Mouse (Mus musculus) A20 (cell line): ENCODE measurements around the gene Cfap99.
A peak's percentile ranks its signal among the peaks of the same experiment; 100 is the strongest.

Experiments
- DNase-seq: peaks from one replicate; pipeline ENCODE4 v3.0.0-alpha.2; 2011; ENCODE audit warnings: low read depth, low spot score

Gene Cfap99

DNA sequence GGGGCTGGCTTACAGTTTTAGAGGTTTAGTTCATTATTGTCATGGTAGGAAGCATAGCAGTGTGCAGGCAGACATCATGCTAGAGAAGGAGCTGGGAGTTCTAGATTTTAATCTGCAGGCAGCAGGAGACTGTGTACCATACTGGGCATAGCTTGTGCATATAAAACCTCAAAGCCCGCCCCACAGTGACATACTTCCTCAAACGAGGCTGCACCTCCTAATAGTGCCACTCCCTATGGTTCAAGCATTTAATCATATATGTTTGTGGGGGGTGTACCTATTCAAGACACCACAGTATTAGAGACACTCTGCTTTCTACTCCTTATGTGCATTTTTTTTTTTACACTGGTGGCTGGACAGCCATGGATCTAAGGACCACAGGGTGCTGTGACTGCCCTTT, 41.7 kb downstream of the Cfap99 start:
- DNase-seq: no peak

DNA sequence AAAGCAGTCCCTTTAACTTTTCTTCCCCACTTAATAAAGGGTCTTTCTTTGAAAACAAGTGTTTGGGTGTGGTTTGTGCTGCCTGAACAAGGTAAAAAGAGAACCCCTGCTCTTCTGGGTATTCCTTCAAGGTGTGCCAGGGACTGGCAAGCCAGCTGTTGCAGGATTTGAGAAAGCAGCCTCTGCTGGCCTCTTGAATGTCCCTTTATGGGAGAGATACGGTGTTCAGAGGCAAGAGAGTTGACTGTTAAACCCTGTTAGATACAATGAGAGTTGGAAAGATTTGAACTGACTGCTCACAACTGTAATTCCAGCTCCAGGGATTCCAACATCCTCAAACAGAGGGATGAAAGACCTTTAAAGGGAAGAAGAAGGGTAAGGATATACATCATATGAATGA, 45.7 kb downstream of the Cfap99 start:
- DNase-seq: peak; percentile 56

DNA sequence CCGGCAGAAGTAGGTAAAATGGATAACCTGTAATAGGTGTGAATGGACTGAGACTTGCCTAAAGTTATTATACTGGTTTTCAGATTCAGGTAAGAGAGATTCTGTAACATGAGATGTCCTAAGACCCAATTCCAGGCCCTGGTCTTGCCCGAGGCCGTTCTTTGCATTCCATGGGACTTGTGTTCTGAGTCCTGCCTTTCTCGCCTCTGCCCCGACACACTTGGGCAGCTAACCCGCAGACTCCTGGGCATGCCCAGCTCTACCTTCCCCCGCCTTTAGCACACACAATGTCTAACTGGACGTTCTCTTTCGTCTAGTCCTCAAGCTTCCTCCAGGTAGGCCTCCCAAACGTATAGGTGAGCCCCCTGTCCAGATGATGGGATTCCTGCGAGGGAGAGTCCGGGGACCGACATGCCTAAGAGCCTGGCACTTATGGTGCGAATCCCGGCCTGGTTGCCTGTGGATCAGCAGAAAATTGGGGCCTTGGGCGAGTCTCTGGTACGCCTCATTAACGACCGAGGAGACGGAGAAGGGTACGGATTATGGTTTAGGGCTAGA, 47.2 kb downstream of the Cfap99 start:
- no peak for DNase-seq

DNA sequence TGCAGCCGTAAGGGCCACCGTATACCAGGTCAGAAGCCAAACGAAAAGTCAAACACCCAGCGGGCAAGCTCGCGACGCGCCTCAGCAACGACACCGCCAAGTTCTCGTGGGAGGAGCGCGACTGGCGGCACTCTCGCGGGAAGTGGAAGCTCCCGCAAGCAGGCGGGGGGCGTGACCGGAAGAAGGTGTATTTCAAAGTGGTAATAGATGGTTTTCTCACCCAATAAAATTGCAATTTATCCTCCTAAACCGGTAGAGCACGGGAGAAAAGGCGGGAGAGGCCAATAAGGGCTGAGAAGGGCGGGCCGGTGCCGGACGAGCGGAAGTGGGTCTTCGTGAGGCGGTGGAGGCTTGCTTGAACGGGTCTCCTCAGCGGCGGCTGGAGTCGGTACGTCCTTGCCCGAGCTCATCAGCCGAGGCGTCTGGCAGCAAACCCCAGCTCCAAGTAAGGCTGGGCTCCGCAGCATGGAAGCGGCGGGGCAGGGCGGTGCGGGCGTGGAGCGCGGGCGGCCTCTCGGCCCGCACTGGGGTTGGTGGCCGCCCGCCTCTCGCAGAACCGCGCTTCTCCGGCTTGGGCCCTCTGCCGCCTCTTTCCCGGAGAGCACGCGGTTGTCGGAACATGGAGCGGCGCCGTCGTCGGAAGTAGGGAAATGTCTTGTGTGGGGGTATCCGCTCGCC, 47.8 kb downstream of the Cfap99 start, which contains the start of gene Rnf4:
Gene Rnf4 (plus strand): TSS at position 193 of the 678 bp plus-strand sequence.
- DNase-seq: peak; percentile 99

DNA sequence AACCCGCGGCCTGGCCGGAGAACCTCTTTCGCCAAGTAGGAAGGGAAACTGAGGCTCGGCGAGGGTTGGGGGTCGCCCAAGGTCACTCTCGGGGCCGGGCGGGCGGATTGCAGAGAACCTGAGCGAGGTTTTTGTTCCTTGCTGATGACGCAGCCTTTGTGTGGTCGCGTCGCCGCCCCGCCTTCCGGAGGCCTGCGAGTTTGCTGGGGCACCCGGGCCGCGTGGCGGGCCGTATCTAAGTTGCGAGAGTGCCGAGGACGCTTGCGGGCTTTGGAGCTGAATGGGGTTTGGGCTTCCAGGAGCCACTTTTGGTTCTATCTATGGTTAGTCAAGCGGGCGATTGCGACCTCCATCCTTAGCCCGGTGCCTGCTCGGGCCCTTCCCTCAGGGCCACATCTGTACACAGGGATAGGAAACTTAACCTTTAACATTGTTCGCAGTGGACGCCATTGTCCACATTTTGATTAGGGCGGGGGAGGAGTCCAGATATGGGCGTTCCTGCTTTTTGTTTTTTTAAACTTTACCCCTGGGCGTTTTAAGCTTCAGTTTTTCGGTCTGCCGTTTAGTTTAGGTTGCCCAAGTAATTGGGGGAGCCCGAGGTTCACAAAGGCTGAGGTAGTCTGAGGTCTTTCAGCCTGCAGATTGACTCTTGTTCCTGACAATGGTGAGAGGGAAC, 48.5 kb downstream of the Cfap99 start:
- peak; percentile 77 for DNase-seq

DNA sequence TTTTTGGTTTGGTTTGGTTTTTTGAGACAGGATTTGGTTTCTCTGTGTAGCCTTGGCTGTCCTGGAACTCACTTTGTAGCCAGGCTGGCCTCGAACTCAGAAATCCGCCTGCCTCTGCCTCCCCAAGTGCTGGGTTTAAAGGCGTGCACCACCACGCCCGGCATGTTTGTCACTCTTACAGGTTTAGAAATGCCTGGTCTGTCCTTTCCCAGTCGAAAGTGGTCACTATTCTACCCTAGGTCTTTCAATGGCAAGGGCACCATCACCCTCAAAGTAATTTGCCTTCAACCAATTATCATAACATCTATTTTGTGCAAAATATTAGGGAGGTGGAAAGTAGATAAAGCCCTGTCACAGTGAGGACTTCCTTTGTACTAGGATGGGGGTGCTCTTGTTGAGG, 51.8 kb downstream of the Cfap99 start:
- DNase-seq: no peak

DNA sequence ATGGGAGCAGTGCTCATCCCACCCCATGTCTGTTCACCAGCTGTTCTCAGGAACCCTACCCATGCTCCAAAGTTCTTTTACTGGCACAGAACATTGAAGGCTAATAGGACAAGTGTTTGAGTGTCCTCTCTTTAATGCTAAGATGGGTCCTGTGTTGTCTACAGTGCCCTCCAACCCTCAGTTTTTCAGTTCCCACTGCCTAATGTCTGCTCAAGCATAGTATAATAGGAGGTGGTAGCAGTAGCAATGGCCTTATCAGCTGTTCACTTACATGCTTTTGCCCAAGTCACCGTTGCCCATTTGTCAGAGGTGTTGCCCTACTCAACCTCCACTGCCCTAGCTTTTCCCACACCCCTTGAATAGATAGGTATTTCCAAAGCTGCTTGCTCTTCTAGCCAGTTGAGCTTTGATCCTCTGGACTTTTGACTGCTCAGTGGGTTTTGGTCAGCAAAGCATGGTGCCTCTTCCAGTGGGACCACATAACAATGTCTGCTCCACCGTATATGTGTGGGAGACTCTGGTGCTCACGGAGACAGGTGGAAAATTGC, 63.8 kb downstream of the Cfap99 start:
- DNase-seq: no peak

DNA sequence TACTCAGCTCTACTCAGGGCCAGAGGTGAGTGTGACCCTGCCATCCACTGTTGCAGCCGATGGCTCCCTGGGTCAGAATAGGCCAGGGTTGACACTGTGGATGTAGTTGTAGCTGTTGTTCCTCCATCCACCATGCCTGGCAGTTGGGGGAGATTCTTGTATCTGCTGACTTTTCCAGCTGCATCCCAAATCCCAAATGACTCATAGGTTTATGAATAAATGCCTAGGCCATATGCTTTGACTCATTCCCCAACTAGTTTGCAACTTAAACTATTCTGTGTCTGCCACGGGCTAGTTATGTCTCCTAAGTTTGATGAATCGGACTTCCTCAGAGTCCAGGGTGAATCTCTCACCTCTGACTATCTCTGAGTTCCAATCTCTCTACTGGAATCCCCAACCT, 71.9 kb downstream of the Cfap99 start:
- DNase-seq: no peak

DNA sequence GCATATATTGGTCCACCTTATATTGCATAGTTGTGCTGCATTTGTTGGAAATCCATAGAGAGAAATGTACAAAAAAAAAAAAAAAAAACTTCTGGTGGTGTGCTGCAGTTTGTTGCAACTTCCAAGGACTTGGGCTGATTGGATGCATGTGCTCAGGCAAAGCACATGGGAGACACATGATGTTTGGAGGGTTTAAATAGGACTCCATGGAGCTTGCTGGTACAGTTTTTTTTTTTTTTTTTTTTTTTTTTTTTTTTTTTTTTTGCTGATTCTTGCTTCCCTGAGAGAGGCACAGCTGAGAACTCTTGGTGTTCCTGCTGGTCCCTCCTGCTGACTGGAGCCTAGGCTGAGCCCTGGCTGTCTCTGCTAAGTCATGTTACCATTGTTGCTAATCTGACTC, 74.7 kb downstream of the Cfap99 start:
- DNase-seq: no peak

DNA sequence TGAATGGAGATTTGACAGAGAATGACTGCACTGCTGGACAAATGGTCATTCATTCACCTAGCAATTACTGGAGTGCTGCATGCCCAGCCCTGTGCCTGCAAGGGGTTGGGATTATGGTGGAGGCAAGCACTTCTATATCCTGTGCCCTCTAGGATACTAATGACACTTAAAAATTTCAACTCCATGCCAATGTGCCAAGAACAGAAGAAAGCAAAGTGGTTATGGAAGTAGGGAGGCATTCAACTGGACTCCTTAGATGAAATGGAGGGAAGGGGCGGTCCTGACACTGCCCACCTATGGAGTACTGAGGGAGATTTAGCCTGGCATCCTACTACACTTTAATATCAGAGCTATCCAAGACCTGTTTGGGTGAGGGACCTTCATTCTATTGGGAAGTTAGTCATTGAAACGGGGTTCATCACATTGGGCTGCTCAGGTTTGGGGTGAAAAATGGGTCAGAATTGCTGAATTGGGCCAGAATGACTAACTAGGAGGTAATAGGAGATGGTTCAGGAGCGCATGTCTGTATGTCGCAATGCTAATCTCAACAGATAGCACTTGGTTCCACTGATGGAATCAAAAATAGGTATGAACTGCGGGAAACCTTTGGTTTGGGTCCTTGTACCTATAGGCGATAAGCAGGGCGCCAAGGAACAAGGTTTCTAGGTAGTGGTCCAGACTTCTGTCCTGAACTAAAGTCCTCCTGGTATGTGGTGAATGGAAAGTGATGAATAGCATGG, 80.3 kb downstream of the Cfap99 start:
- no peak for DNase-seq

DNA sequence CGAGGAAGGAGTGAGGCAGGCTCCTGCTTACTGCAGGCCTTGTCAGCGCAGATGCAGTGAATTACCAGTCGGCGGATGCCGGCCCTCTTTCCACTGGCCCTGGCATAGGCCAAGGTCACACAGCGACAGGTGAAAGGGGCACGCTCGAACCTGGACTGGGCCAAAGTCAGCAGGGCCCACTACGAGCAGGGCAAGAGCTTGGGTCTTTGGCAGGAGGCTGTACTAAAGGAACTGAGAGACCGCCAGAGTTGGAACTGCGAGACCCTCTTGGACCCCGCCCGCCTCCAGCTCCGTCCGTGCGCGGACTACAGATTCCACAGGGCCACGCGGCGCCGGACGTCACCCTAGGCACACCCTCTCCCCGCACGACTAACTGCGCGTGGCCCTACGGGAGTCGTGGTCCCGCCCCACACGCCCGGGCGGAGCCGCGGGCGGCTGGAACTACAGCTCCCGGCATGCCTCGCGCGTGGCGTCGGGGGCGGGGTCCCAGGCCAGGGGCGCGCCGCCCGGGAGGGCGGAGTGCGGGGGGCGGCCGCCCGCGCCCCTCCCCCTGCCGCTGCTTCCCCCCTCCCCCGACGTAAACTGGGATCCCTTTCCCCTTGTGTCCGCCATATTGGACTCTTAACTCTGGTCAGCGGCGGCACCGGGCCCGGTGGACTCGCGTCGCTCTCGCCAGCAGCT, 81.1 kb downstream of the Cfap99 start, which contains the start of gene Fam193a:
Gene Fam193a (plus strand): TSS at position 593 of the 681 bp plus-strand sequence.
- peak; percentile 96 for DNase-seq

DNA sequence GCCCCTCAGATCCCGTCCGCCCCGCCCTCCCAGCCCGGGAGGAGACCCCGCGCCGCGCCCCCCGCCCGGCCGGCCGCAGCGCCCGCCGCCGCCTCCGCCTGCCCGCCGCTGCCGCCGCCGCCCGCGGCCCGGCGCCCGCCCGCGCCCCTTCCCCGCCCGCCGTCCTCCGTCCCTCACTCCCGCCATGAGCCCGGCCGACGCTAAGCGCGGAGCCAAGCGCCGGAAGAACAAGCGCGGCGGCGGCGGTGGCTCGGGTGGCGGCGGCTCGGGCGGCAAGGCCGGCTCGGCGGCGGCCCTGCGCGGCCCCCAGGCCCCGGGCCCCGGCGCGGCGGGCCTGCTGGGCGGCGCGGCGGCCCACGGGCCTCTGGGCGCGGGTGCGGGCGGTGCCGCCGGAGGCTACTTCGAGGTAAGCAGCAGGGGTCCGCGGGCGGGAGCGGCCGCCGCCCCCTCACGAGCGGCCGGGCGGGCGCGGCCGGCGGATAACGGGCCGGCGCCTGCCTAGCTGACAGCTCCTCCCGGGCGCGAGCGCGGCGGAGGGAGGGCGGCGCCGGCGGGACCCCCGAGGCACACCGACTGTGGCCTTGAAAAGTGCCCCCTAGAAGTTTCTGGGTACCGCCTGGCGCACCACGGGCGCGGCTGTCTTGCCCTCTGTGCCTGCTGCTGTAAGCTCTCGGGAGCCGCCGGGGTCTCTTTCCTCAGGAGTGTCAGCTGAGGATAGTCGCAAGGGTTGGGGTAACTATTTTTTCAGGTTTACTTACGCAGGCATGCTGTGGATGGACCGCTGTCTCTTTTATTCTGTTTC, 81.8 kb downstream of the Cfap99 start:
- peak; percentile 59 for DNase-seq

DNA sequence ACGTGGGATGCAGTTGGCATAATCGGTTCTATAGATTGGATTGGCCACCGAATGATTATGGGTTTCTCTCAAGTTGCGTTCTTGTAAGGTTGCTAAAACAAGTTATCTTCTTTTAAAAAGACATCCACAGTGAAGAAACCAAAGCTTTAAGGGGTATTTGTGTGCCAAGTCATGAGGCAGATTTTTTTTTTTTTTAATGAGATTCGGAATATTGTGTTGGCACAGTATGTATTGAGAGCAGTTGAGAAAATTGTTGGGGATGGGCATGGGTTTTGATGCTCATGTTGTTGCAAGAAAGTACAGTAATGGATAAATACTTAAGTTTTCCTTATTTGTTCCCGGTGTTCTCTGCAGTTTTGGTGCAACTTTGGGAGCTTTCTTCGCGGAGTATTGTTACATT, 82.4 kb downstream of the Cfap99 start:
- no peak for DNase-seq

DNA sequence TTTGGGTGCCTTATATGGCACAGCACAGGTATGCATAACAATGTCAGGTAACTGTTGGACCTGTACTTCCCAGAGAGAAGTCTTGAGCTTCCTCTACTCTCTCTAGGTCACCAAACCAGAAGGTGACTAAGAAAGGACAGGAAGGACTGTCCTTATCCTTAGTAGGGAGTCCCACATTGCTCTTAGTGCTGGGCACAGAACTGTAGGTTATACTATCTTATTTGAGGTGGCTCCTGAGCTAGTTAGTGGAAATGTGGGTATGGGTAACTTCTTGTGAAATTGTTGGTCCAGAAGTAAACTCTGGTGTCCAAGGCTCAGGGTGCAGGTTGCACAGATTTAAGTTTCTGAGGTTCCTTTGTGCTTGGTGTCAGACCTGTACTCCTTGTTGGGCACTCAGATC, 83.7 kb downstream of the Cfap99 start:
- no peak for DNase-seq

DNA sequence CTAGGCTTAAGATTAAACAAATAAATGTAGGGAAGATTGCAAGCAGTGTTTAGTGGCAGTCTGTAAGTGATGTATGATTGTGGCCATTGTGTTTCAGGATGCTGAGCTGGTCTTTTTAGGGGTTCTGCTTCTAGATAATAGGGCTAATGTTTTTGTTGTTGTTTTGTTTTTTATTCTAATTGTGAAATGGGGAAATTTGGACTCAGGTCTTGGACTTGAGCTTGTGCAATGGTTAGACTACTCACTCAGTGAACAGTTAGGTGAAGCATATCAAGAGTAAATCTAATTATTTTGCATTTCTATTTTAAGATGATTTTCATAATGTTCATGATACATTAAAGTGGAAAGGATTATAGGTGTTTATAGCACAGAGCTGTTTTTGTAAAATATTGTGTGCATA, 84.1 kb downstream of the Cfap99 start:
- no peak for DNase-seq
